Mouse (Mus musculus) erythroblast, embryonic 14.5 days (primary cell): ENCODE data around the gene Tle6. TPM values are rescaled to one million over a fixed set of nuclear protein-coding genes. Genes with fewer than 3 reads are reported as not detected.

Experiments used
- H3K27me3 ChIP-seq: 2 replicates; pipeline ENCODE4 v1.6.1; 2012; ENCODE audit warnings: inconsistent platforms; ENCODE audit not compliant: control insufficient read depth
- H3K36me3 ChIP-seq: 2 replicates; pipeline ENCODE4 v1.6.1; 2012; ENCODE audit warnings: mild to moderate bottlenecking, inconsistent platforms; ENCODE audit not compliant: control insufficient read depth
- H3K4me1 ChIP-seq: 2 replicates; pipeline ENCODE4 v1.6.1; 2012; ENCODE audit warnings: inconsistent platforms; ENCODE audit not compliant: control insufficient read depth
- H3K4me3 ChIP-seq: replicated peaks from 2 replicates; pipeline ENCODE3; 2012; ENCODE audit warnings: moderate library complexity, mild to moderate bottlenecking, inconsistent platforms
- H3K9me3 ChIP-seq: 2 replicates; pipeline ENCODE4 v1.6.1; 2012; ENCODE audit warnings: low read length, inconsistent platforms, mixed read lengths; ENCODE audit not compliant: control insufficient read depth
- GATA1 ChIP-seq: IDR thresholded peaks from 2 replicates; pipeline ENCODE4 v1.6.1; 2012; ENCODE audit warnings: low read length, inconsistent platforms, mixed read lengths
- TAL1 ChIP-seq: IDR thresholded peaks from 3 replicates; pipeline ENCODE4 v1.6.1; 2012; ENCODE audit warnings: low read length, inconsistent platforms, mixed read lengths
- polyA plus RNA-seq: library from polyadenylated mRNA; stranded (reverse); fragments of >175 nt; gene quantifications from 2 replicates; pipeline ENCODE4 v1.2.3, GENCODE M21; 2012

Tle6 gene
- polyA plus RNA-seq, 1 experiment, result 0.27 TPM

GRCm38 (mm10) chr10:81604968-81605665 is 4.2 kb upstream of the Tle6 start:
- Histone ChIP-seq H3K4me3 (peak overlapping the region; percentile 68), H3K9me3 (no peaks in the 10 kb centered on the region), H3K4me1 (peaks cover 57% of the 10 kb centered on the region), H3K27me3 (no peaks in the 10 kb centered on the region), H3K36me3 (peaks cover 20% of the 10 kb centered on the region)
- no peak for TF ChIP-seq GATA1
- TF ChIP-seq TAL1, result no peak

GRCm38 (mm10) chr10:81604019-81604967 is 3.4 kb upstream of the Tle6 start:
- peaks cover 18% of the 10 kb centered on the region for H3K36me3 ChIP-seq
- peaks cover 62% of the 10 kb centered on the region for H3K4me1 ChIP-seq
- H3K4me3 ChIP-seq, result peak overlapping the region; percentile 68
- no peak for TF ChIP-seq TAL1
- H3K9me3 ChIP-seq, result no peaks in the 10 kb centered on the region
- H3K27me3 ChIP-seq, result peaks cover 5% of the 10 kb centered on the region

DNA sequence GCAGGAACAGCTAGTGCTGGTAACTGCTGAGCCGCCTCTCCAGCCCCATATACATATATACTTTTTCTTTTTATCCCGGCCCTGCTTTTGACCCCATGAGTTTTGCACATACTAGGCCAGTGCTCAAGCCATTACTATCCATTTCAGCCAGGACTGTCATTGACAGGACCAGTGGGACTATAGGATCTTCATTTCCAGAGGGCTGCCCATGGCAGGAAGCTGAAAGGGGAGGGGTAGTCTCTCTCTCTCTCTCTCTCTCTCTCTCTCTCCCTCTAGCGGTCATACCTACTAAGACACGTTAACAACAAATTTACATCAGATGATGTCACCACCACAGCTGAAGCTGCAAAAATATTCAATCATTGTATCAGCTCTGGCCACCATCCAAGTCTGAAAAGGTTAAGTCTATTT is 1.9 kb upstream of the Tle6 start:
- no peak for TF ChIP-seq GATA1
- TF ChIP-seq TAL1, result no peak
- Histone ChIP-seq H3K9me3 (no peaks in the 10 kb centered on the region), H3K4me3 (no peak overlapping the region), H3K36me3 (peaks cover 2% of the 10 kb centered on the region), H3K27me3 (peaks cover 17% of the 10 kb centered on the region), H3K4me1 (peaks cover 62% of the 10 kb centered on the region)

GRCm38 (mm10) chr10:81601396-81601905 is 578 bp upstream of the Tle6 start:
- TF ChIP-seq GATA1, result no peak
- no peak for TF ChIP-seq TAL1
- Histone ChIP-seq H3K4me1 (peaks cover 59% of the 10 kb centered on the region), H3K9me3 (no peaks in the 10 kb centered on the region), H3K4me3 (peak overlapping the region; percentile 64), H3K36me3 (no peaks in the 10 kb centered on the region), H3K27me3 (peaks cover 29% of the 10 kb centered on the region)

DNA sequence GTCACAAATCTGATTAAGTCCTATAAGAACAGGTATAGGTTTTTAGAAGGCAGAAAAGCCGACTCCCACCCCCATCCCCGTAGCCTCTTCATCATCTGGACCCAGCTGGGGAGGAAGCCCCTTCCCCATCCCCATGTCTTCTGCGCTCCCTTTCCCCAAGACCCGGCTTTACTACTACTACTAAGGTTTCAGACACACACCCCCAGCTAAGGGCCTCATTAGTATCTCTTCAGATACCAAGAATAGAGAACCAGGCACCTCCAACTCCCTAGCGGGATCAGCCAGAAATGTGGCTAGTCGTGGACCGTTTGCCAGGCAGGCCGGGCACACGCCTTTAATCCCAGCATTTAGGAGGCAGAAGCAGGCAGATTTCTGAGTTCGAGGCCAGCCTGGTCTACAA is 777 bp downstream of the Tle6 start:
- Histone ChIP-seq H3K36me3 (no peaks in the 10 kb centered on the region), H3K4me1 (peaks cover 48% of the 10 kb centered on the region), H3K4me3 (no peak overlapping the region), H3K27me3 (peaks cover 43% of the 10 kb centered on the region), H3K9me3 (no peaks in the 10 kb centered on the region)
- no peak for TF ChIP-seq GATA1
- no peak for TF ChIP-seq TAL1

DNA sequence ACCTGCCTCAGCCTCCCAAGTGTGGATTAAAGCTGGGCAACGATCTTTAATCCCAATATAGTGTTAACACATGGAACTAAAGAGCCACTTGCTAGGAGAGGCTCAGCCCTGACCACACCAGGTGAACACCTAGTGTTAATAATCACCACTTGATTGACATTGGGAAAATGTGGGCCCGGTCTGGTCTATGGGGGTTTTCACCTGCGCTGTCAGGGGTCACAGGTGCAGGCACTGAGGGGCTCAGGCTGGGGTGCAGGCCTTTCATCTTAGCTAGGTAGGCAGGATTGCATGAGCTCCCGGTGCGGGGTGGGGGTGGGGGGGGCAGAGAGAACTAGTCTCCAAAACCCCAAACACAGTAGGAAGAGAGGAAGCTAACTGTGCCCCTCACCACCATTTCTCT is 1.2 kb downstream of the Tle6 start:
- no peaks in the 10 kb centered on the region for H3K9me3 ChIP-seq
- no peak for TF ChIP-seq TAL1
- no peak for TF ChIP-seq GATA1
- H3K4me3 ChIP-seq, result no peak overlapping the region
- H3K36me3 ChIP-seq, result no peaks in the 10 kb centered on the region
- H3K27me3 ChIP-seq, result peaks cover 47% of the 10 kb centered on the region
- H3K4me1 ChIP-seq, result peaks cover 43% of the 10 kb centered on the region

DNA sequence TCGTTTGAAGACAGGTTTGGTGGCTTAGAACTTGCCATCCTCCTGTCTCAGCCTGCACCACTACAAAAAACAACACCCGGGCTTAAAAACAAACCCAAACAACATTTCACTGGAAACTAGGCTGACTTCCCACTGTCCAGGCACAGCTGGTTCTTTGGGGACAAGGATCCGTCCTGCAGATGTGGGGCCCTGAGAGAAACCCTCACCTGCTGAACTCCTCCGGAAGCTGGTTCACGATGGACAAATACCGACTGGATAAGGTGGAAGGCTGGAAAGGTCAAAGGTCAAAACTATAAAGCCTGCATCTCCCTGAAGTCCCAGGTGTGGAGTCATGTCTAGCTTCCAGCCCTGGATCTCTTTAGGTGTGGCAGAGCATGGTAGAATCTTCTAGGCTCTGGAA is 2.0 kb downstream of the Tle6 start:
- Histone ChIP-seq H3K9me3 (no peaks in the 10 kb centered on the region), H3K4me3 (no peak overlapping the region), H3K4me1 (peaks cover 36% of the 10 kb centered on the region), H3K36me3 (no peaks in the 10 kb centered on the region), H3K27me3 (peaks cover 55% of the 10 kb centered on the region)
- no peak for TF ChIP-seq GATA1
- no peak for TF ChIP-seq TAL1

DNA sequence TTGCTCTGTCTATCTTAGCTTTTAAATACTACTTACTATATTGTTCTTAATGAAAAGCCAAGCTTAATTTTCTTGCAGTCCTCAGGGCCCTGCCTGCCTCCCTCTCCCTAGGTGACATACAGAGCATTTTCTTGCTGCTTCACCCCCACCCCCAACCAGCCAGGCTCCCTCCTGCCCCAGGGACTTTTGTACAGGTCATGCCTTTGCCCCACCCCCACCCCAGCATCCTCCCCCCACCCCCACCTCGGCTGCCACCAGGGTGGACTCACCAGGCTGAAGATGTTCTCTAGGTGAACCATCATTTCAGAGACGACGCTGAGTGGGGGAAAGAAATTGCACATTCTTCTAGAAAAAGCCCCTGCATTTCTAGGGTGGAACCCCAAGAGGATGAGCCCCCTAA is 2.5 kb downstream of the Tle6 start:
- Histone ChIP-seq H3K9me3 (no peaks in the 10 kb centered on the region), H3K4me3 (no peak overlapping the region), H3K4me1 (peaks cover 38% of the 10 kb centered on the region), H3K27me3 (peaks cover 58% of the 10 kb centered on the region), H3K36me3 (no peaks in the 10 kb centered on the region)
- TF ChIP-seq GATA1, result no peak
- no peak for TF ChIP-seq TAL1

GRCm38 (mm10) chr10:81597137-81597950 is 3.5 kb downstream of the Tle6 start:
- Histone ChIP-seq H3K4me3 (no peak overlapping the region), H3K27me3 (peaks cover 61% of the 10 kb centered on the region), H3K36me3 (no peaks in the 10 kb centered on the region), H3K4me1 (peaks cover 31% of the 10 kb centered on the region), H3K9me3 (no peaks in the 10 kb centered on the region)
- TF ChIP-seq GATA1 (no peak), TAL1 (no peak)
